Mouse (Mus musculus): ENCODE measurements around the gene Letm1.

The Letm1 gene

DNA sequence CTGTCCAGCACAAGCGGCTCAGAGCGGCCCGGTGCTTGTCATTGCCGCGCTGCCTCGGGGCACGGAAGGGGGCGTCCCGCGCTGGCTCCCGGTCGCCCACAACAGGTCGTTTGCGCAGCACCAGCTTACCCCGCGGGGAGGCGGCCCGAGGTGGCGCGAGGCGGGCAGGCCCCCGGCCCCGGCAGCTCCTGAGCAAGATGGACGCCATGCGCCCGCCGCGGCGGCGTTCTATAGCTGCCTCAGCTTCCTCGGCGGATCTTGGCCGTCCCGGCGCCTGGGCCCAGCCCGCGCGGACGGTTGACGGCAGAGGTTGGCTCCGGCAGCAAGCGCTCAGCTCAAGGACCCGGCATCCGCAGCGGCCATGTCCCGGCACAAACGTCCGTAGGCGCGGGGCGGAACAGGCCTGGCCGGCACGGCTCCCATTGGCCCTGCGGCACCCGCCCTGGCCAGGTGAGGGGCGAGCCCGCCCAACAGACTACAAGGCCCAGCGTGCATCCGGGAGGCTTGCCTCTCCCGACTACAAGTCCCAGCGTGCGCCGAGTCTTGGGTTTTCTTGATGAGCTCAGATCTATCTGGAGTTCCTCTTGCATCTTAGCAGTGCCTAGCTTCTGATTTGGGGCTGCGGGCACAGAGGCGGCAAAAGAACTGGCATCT is at the start of gene Letm1:
TSS of gene Letm1 (minus strand) at position 473 of the 654 bp plus-strand sequence.
- peak; percentile 94 to 97 for DNase-seq

DNA sequence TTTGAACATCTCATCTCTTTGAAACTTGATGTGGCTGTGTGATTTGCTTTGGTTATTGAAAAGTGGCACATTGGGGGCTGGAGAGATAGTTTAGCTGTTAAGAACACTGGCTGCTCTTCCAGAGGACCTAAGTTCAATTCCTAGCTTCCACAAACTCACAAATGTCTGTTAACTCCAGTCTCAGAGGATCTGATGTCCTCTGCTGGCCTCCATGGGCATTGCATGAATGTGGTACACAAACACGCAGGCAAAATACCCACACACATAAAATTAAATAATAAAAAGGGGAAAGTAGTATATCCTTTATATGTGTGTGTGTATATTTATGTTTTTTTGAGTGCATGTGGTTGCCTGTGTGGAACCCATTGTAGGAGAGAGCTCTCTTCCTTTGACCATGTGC is 48.2 kb upstream of the Letm1 start:
- peak in 1 of 2 experiments; percentile 19 for DNase-seq

DNA sequence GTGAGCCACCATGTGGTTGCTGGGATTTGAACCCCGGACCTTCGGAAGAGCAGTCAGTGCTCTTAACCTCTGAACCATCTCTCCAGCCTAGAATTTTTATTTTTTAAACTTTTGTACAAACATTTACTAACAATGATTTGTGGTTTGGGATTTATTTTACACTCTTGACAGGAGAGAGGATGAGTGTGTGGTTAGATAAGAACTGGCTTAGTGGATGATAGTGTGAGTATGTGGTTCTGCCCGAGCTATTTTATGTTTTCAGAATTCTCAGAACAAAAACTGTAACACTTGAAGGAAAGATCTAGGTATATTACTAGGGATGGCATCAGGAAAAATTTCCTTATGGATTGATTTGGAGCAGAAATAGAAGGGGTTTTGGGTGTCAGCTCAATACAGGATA is 47.3 kb upstream of the Letm1 start:
- DNase-seq: no peak

DNA sequence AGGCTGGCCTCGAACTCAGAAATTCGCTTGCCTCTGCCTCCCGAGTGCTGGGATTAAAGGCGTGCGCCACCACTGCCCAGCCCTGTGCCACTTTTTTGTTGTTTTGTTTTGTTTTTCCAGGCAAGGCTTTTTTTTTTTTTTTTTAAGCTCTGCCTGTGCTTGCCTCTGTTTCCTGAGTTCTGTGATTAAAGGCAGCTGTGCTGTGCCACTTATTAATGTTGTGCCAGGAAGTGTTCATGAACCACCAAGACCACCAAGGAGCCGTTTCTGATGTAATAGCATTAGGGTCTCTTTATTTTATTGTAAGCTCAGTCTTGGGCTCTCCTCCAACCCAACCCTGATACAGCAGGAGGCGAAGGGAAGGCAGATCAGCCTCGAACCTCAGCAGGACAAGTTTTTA is 45.5 kb upstream of the Letm1 start:
- no peak for DNase-seq

DNA sequence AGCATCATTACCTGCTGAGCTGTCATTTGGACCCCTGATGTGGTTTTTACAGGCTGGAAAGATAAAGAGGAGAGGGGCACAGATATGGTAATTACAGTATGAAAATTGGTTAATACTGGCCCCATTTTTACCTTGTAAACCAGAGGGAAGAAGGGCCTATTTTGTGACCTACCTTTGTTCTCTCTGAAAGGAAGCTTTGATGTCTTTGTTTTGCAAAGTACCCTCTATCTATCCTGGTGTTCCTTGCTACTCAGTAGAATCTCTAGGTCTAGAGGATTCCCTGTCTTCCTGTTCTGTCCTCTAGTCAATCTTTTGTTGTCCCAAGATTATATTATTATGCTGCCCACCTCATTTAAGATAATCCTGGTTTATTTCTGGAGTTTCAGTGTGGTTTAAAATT is 43.4 kb upstream of the Letm1 start:
- DNase-seq: no peak

DNA sequence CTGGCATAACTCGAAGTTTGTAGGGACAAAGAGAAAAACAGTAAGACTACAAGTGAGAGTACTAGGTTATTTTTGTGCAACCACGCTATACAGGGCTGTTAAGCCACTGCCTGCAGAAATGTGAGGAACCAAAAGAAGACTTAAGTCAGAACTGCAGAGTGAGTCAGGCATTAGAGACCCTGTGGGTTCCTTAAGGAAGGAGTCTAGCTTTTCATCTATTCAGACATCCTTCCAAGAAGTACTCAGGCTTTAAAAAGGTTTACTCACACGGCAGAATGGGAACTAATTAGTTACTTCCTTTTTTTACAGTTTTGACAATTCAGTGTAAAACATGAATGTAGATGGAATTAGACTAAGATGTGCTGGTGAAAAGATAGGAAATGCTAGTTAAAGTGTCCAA is 39.8 kb upstream of the Letm1 start:
- DNase-seq: no peak

DNA sequence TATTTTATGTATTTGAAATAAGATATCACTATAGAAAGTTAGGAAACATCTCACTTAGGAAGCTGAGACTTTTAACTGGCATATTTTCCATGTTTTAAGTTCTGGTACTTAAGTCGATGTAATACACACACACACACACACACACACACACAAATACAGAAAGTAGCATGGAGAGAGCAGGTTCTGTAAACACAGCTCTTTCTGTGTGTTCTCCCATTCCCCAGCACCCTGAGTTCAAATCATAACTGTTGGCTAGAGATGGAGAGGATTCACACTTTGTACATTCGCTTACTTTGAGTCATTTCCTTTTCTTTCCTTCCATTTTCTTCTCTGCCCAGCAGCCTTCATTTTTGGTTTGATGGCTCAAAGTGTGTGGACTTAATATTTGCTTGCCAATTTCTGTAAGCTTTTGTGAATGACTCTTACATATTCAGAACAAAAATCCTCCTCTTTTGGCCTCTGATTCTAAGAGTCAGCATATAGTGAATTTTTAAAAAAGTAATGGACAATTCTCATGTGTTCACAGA is 39.3 kb upstream of the Letm1 start:
- DNase-seq: no peak

DNA sequence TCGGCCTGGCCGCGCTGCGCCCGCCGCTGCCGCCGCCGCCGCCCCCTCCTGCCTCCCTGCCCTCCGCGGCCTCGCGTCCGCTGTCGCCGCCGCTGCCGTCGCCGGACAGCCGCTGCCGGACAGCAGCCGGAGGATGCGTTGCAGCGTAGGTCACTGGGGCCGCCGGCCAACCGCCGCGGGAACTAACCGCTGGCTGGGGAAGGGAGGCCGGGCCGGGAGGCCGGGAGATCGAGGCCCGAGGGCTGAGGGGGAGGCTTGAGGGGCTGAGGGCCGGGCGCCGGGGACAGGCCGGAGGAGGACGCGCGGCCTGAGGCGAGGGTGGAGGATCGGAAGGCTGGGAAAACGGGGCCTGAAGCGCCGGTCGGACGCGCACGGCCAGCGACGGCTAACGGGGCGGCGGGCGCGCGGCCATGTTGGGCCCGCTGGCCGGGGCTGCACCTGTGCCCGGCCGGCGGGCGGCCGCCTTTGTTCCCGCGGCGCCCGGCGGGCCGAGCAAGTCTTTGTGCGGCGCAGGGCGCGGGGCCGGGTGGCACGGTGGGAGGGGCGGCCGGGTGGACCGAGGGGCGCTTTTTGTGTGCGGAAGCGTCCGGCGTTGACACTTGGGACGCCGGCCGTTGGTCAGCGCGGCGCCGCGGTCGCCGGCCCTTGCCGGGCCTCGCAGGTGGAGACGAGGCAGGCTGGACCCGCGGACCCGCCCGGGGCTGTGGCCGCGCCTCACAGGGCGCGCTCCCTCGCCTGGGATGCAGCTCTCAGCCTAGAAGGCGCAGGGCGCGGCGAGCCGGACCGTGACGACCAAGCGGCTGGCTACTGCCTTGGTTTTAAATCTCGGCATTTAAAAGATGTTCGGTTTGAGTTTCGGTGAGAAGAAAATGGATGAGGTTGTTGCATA is 38.4 kb upstream of the Letm1 start:
- DNase-seq: peak; percentile 69 to 79

DNA sequence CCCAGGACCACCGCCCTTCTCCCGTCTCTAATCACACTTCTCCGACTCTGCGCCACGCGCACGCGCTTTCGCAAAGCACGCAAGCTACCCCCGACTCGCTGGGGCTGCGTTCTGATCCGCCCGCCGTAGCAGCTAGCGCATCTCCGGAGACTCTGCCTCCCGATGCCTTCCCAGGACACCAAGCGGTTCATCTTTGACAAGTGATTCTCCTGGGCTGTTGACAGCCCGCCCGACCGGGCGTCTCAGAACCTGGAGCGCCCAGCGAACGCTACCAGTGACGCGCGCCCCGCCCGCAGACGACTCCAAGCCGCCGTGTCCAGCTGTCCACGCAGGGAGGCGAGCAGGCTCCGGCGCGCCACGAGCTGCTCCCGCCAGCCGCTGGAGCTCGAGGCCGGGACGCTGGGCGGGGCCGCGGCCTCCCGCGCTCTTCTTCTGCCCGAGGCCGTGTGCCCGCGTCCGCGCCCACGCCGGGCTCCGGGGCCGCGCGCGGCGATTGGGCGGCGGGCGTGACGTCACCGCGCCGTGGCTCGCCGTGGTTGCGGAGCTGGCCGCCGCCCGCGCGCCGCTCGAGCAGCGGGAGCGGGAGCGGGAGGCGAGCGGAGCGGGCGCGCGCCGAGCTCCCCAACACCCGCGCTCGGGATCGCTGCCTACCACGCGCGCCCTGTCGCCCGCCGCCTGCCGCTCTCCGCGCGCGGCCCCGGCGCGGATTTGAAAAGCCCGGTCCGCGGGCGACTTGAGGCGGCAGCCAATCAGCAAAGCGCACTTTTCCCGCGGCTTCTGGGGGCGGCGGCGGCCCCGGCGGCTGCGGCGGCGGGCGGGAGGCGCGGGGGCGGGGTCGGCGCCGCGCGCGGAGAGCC is 37.5 kb upstream of the Letm1 start, which contains the start of gene Nsd2:
TSS of gene Nsd2 (plus strand) at position 850 of the 857 bp plus-strand sequence.
- peak; percentile 89 to 96 for DNase-seq

DNA sequence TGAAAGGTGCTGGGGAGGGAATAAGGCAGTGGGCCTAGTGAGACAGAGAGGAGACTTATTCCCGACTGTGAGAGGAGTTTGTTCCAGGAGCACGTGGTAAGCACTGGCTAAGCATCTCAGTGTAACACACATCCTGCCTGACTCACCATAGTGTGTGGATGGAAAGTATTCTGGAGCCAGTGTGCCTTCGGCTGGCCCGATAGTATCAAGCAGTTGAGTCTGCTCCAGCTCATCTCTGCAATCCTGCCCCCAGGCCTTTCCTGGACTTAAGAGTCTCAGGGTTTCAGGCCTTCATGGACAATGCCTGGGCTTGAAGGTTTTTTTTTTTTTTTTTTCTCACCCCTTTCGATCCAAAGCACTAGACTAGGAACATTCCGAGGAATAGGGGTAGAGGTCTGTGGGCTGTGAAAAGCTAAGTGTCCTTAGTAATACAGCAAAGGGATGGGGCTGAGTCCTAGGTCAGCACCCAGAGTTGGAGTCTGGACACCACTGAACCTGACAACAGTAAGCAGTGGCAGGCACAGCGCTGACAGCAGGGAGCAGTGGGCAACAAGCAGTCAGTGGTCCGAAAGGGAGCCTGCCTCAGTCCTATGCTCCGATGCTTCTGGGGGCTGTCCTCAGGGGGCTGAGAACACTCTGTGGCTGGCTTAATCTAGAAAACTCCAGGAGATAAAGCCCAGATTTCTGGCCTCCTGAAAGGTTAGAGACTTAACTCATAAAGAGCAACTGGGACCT is 36.7 kb upstream of the Letm1 start:
- DNase-seq: peak; percentile 14 to 30

DNA sequence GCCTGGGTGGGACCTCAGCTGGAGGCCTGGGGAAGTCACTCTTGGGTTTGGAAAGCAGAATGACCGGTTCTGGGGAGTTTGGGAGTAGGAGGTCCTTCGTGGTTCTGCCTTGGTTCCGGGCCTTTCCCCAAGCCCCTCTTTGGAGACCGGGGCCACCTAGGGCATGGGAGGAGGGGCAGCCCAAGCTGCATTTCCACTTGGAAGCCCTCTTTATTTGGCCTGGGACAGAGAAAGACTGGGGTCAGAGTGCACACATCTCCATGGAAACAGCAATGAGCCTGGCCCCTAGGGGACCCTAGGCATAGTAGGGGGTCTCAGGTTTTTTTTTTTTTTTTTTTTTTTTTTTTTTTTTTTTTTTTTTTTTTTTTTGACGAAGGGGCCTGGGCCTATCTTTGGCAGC is 35.5 kb upstream of the Letm1 start:
- no peak for DNase-seq

DNA sequence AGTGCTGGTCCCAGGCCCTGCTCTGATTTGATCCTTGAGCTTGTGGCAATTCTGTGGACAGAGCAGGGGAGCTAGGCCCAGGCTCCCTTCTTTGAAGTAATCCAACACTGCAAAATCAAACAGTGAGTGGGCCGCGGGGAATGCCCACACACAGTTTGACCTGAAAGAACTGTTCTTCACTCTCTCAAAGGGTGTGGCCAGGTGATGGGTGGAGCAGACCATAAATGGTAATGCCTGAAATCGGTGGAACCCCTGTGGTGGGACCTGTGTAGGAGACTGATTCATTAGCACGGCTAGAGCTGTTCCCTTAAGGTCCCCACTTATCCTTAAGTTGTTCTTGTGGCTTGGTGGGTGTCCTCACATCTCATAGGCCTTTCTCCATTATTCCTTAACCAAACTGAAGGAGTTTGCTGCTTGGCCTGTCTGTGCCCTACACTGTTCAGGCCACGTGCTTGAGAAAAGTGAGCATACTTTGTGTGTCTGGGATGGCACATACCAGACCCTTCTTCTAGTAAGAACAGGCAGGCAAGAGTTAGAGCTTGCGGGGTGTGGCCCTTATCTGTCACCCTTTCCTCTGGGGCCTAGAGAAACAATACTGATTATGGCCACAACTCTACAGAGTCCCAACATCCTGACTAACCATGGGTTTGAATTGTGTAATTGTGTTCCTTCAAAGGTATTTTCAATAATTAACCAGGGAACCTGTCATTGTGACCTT is 33.5 kb upstream of the Letm1 start:
- DNase-seq: no peak

DNA sequence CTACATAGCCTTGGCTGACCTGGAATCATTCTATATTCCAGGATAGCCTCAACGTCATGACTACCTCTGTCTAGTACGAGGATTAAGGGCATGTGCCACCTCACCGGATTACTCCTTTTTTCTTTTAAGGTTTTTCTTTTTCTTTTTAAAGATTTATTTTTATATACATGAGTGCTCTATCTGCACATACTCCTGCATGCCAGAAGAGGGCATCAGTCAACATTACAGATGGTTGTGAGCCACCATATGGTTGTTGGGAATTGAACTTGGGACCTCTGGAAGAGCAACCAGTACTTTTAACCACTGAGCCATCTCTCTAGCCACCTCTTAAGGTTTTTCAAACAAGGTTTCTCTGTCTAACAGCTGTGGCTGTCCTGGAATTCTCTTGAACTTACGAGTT is 28.9 kb upstream of the Letm1 start:
- DNase-seq: no peak

DNA sequence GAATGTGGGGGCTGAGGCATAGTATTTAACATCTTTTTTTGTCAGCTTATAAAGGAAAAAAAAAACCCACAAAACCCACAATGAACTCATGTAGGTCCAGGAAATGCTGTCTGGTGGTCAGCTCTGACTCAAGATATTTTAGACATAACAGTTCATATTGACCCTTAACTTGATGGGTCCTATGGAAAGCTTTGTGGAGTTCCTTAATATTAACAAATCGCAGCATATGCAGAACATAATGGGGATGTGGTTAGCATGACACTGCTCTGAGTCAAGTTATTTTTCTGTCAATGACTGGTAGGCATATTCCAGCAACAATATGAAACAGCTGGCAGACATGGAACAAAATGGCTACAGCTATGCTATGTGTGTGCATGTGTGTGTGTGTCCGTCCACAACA is 20.7 kb upstream of the Letm1 start:
- no peak for DNase-seq

DNA sequence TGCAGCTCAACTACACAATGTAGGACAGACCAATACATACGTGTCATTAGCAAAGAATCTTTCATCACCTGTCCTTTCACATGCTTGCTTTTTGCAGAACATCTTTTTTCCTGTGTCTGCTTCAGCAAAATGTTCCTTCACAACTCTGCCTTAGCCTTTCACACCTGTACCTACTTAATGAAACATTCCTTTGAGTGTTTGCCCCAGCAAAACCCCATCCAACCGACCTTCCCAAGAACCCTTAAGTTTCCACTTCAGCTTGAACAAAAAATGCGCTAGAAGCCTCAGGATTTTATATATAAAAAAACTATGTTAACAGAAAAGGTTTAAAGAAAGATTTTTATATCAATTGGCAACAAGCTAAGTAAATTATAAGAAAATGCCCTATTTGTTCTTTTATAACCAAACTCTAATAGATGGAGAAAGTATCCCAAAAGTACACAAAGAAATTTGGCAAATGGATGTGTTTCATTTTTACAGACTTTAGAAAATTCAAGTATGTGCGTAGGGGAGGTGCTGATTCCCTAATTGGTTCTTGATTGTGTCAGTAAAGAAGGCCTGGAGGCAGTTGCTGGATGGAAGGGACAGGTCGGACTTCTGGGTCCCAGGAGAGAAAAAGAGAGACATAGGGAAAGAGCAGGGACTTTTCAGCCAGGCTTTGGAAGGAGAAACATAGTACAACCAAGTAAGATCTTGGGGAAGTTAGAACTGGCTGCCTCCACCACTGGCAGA is 9.5 kb upstream of the Letm1 start:
- no peak for DNase-seq

DNA sequence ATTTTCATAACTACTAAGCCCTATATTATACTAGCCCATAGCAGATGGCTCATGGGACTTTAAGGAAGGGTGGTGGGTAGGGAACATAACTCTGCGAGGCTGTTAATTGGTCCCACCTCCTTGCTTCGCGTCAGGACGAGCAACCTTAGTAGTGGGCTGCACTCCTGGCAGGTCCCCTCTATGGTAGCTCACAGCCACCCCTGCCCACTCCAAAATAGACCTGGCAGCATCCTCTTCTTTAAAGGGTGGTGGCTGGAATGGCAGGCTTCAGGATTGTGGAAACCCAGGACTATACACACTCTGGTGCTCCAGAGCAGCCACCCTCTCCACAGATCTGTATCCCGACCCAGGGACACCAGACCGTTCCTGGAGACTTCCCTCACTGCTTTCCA is 378 bp upstream of the Letm1 start:
- no peak for DNase-seq

DNA sequence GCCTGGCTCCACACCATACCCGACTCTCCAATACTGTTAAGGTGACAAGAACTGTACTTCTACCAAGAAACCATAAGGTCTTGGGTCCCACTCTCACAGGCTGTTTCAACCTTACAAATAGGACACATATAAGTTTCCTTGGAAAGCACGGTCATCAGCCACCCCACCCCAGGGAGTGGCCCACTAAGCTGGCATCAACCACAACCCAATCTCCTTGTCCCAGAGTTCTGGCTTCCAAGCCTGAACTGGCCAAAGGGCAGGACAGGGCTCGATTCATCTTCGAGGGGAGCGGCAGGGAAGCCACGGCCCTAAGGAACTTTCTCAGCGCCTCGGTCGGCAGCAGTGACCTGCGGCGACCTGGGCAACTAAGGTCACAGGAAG is 663 bp downstream of the Letm1 start:
- DNase-seq: peak in 1 of 2 experiments; percentile 26

DNA sequence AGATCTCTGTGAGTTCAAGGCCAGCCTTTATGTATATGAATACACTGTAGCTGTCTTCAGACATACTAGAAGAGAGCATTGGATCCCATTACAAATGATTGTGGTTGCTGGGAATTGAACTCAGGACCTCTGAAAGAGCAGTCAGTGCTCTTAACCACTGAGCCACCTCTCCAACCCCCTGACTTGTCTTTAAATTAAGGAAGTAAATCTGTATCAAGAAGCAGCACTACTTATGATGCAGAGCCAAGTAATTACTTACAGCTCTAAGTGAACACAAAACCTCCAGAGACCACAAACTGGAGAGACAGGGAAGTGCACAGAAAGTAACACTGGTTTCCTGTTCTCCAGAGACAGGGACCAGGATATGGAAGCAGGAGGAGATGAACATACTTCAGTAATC is 5.4 kb downstream of the Letm1 start:
- no peak for DNase-seq

DNA sequence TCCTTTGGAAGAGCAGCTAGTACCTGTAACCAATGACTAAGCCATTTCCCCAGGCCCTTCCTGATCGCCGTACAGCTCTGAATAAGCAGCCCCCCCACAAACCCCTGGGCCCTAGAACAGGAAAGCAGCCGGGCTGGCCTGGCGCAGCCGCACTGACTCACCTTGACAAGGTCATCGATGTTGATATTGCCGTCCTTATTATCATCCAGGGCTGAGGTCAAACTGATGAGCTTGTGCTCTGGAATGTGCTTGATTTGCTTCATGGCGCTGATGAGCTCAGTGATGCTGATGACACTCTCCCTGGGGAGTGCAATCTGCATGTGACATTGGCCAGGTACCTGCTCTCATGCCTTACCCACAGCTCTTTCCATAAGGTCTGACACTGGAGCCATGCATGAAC is 39.1 kb downstream of the Letm1 start:
- DNase-seq: no peak

DNA sequence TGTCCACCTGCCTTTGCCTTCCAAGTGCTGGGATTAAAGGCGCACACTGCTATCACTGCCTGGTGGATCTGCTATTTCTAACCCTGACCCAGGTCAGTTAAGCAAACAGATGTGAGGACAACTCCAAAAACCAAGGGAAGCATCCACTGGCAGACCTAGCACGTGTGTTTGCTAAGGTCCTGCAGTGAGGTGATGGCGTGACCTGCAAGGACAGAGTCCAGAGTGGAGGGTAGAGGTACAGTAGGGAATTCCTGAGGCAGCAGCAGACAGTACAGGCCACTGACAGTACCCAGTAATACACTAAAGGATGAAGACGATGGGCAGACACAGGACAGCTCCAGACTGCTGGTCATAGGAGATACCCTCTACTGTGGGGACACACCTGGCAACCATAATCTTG is 42.1 kb downstream of the Letm1 start:
- no peak for DNase-seq

DNA sequence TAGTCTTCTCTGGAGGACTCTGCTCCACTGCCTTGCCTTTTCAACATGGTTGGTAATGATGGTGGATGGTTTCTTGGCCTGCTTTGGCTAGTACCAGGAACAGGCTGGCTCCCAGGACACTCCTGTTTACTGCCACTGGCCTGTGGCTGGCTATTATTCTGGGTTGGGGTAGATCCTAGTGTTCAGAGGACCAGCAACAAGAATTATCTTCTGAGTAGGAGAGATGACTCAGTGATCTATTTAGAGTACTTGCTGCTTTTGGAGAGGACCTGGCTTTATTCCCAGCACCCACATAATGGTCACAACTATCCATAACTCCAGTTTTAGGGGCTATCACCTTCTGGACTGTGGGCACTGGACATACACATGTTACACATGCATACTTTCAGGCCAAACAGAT is 44.3 kb downstream of the Letm1 start:
- no peak for DNase-seq
